Mouse (Mus musculus) small intestine, adult 2 months (tissue): ENCODE data around the gene Spata16.

ENCODE experiments used
- CTCF ChIP-seq: fragments of 200-500 bp; IDR thresholded peaks from 2 replicates; pipeline ENCODE4 v1.5.1; 2012; ENCODE audit warnings: low read depth, mild to moderate bottlenecking, control low read depth, inconsistent platforms, low read length, moderate library complexity, mixed read lengths; ENCODE audit not compliant: insufficient replicate concordance, insufficient read length; ENCODE audit errors: extremely low read depth
- POLR2A ChIP-seq: fragments of 200-500 bp; IDR thresholded peaks from 2 replicates; pipeline ENCODE4 v1.6.1; 2012; ENCODE audit warnings: low read depth, mild to moderate bottlenecking, control low read depth, inconsistent platforms, low read length, moderate library complexity

DNA sequence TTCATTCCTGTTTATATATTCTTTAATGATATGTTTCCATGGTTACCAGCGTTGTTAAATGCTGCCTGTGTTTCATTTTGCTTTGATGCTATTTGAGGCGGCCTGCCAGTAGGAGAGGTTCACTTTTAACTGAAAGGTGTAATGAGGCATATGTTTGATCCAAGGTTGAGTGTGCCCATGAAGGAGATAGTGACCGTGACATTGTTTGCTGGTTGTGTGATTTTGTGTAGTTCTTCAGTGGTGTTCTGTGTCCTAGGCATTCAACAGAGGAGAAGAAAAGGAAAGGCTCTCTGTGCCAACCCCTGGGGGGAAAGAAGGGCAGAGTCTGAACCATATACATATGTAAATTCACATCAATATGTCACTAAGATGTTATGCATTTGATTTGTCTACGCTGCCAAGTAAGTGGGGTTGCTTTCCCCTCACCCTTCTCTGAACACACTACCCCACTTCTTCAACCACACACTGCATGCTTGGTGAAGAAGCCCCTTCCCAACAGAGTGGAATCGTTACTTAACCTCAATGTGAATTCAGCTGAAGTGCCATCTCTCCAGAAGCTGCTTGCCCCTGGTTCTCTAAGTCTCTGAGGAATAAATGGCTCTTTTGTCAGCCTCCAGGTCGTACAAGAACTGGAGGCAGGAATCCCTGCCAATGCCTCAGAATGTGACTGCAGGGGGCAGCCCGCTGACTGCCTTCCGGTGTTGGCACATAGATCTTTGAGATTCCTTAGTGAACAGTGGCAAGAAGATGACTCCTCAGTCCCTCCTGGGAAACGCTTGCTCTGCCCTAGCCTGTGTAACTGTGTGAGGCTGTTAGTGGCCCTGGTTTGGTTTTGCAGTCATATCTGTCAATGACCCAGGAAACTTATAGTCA lies 213.5 kb downstream of the Spata16 start:
- TF ChIP-seq POLR2A: no peak
- no peak for TF ChIP-seq CTCF
